In the genomic region with DNA sequence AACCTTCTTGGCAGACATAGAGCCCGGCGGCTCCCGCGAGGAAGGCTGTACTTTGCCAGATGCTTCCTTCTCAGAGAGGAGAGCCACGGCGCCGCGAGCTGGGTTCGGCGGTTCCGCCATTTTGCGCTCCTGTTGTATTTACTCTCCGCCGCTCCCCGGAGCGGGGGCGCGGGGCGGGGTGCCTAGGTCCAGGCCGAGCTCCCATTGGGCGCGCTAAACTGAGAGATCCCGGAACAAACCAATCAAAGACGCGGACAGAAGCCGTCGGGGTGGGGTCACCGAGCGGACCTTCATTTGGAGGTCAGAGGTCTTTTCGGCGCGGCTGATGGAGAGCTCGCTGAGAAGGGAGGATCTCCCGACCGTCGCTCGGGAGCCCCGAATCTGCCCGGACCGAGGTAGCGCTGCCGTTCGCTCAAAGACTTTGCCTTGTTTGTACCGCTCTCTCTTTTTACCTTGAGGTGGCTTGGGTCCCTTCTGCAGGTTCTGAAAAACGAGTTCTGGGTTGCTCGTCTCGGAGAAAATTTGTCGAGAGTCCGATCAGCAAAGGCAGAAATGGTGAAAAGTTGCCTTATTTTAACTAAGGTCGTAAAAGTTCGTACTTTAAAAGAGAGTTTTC, we compare ENCODE assay signal across 8 mouse cellular contexts. TPM values are rescaled to one million over a fixed set of nuclear protein-coding genes. Genes with fewer than 3 reads are reported as not detected.
A peak's percentile ranks its signal among the peaks of the same experiment; 100 is the strongest.
DNase-seq lines count a peak whose midpoint lies in the region; ATAC-seq and TF ChIP-seq lines count a peak whose summit lies in the region.

No protein-coding gene starts in this region.

- in situ Hi-C loops in Patski (cut with MboI; ENCODE audit: low pct_unique_long_range_greater_than_20kb), result no loop called here

- under 1% methylated on average over 51 of the region's 51 CpGs for WGBS in hindbrain, embryonic 13.5 days

- H3K9ac ChIP-seq in hindbrain, embryonic 13.5 days, result peak overlapping the region; percentile 96

- peak overlapping the region; percentile 72 for H3K4me2 ChIP-seq in hindbrain, embryonic 13.5 days

- H3K4me3 ChIP-seq in hindbrain, embryonic 13.5 days, result peak overlapping the region; percentile 89

- TF ChIP-seq CTCF in Patski (IDR thresholded peaks at IDR 0.05), result no peak

- DNase-seq in Patski (ENCODE audit: low read depth, low spot score), result peak; percentile 83
- DNase-seq in cerebellum, postnatal 14 days, result peak; percentile 96 to 97
- peak; percentile 94 to 96 for DNase-seq in frontal cortex, postnatal 14 days (ENCODE audit: low spot score in 2 of 2)
- DNase-seq in layer of hippocampus, postnatal 25 days (ENCODE audit: extremely low spot score in 1 of 2, low spot score in 1 of 2), result peak; percentile 83 to 94
- peak; percentile 98 for DNase-seq in lung, postnatal 25 days (ENCODE audit: low spot score)
- peak; percentile 98 for DNase-seq in retina, embryonic 14.5 days (ENCODE audit: low spot score)
- DNase-seq in thymus, postnatal 4 days, result peak; percentile 94

- no peaks in the 10 kb centered on the region for H3K27me3 ChIP-seq in Patski
- no peaks in the 10 kb centered on the region for H3K27me3 ChIP-seq in hindbrain, embryonic 13.5 days

- CTCF ChIA-PET in Patski (lab: Charles Lee), result interaction anchor here (0.9 to 2.3 kb wide), 6 partner anchors 12 to 56 kb away, joined by 3 to 8 read pairs (median 5); no protein-coding TSS in a partner anchor

- H3K4me1 ChIP-seq in hindbrain, embryonic 13.5 days (replicated peaks), result peaks cover 18% of the 10 kb centered on the region

- H3K27ac ChIP-seq in hindbrain, embryonic 13.5 days, result peak overlapping the region; percentile 99

- peak; percentile 100 for ATAC-seq in Patski
- peak; percentile 99 for ATAC-seq in hindbrain, embryonic 13.5 days (ENCODE audit: low FRiP score)

- POLR2A ChIA-PET in Patski (lab: Charles Lee), result interaction anchor here (1.1 to 2.1 kb wide), 5 partner anchors 9 to 70 kb away, joined by 3 to 6 read pairs (median 5); partner anchors contain the start of genes Phtf2 and Tmem60

- H3K36me3 ChIP-seq in hindbrain, embryonic 13.5 days, result peaks cover 3% of the 10 kb centered on the region

- peaks cover 1% of the 10 kb centered on the region; the same call in 1 of the 2 replicates for H3K9me3 ChIP-seq in hindbrain, embryonic 13.5 days

RNA-seq across cellular contexts. Expression of gene Rsbn1l, which starts 4.4 kb away (rescaled TPM):
- polyA plus RNA-seq in Patski (2021), result 12.8 TPM
- 4.8 and 5.3 TPM in 2 replicates for polyA plus RNA-seq in hindbrain, embryonic 13.5 days (2015; fragmentation: Nextera tagmentation; extraction: Ambion mirVana)
- total RNA-seq in layer of hippocampus, postnatal 25 days (2021), result 10 to 100 TPM; 14.9 to 18.5 TPM

Comparison
In these comparisons a context has a peak if more than half of its experiments do, and no peak if none do; other contexts are left out.
1. Peak in every context shown above with its lines: DNase-seq, ATAC-seq, H3K4me3 ChIP-seq and H3K27ac ChIP-seq.